Mouse (Mus musculus) myocyte (in vitro differentiated cells): ENCODE data around the gene Adcy7.

Experiments
- CEBPB ChIP-seq: IDR thresholded peaks from 2 replicates; pipeline ENCODE4 v1.6.1; 2011; ENCODE audit warnings: mild to moderate bottlenecking, moderate library complexity; ENCODE audit not compliant: poor library complexity, insufficient read depth, severe bottlenecking
- E2F4 ChIP-seq: IDR thresholded peaks from one replicate; pipeline ENCODE4 v1.6.1; 2011; ENCODE audit warnings: mild to moderate bottlenecking, control low read depth, moderate library complexity; ENCODE audit not compliant: insufficient read depth
- MYOD1 ChIP-seq, 3 experiments: IDR thresholded peaks; one replicate each; pipeline ENCODE4 v1.6.1; 2011; ENCODE audit warnings: control low read depth in 2 of 3, low read depth in 2 of 3, mild to moderate bottlenecking in 2 of 3, moderate library complexity in 1 of 3; ENCODE audit not compliant: insufficient read length in 2 of 3, control insufficient read depth in 1 of 3
- POLR2A ChIP-seq: IDR thresholded peaks from one replicate; pipeline ENCODE4 v1.6.1; 2011; ENCODE audit warnings: low read depth, mild to moderate bottlenecking, control low read depth, moderate library complexity; ENCODE audit not compliant: insufficient read length
- POLR2AphosphoS2 ChIP-seq: IDR thresholded peaks from one replicate; pipeline ENCODE4 v1.6.1; 2011; ENCODE audit warnings: low read depth, control low read depth; ENCODE audit not compliant: insufficient read length
- USF1 ChIP-seq: IDR thresholded peaks from one replicate; pipeline ENCODE4 v1.6.1; 2011; ENCODE audit warnings: low read depth, mild to moderate bottlenecking, control low read depth, moderate library complexity

DNA sequence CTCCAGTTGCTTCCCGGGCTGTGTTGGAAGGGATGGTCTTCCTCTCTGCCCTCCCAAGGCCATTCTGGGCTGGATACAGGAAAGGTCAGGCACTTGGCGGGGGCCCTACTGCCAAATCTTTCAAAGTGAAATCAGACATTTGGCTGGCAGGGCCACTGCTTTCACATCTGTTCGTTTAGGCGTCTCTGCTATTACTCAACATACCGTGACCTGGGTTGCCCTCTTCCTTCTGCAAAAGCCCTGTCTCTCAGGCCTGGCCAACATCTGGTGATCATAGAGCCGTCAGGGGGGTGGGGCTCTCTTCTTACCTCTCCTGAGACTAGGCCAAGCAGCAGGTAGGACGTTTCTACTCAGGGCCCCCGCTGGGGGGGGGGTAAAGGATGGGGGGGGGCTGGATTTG is 10.5 kb downstream of the Adcy7 start:
- TF ChIP-seq POLR2A (no peak), CEBPB (peak; percentile 92), MYOD1 (IDR thresholded peaks at IDR 0.05; ENCODE audit: control insufficient read depth in 1 of 3, insufficient read length in 2 of 3, low read depth in 2 of 3) (peak; percentile 43 to 55 (median 50)), E2F4 (no peak), USF1 (no peak), POLR2AphosphoS2 (no peak)
